Mouse (Mus musculus) spleen, embryonic (tissue): Measurements from ENCODE around the gene Zbtb22.
"Not testable (repeated sequence)": the region's sequence is repeated elsewhere in the genome, so short reads cannot be mapped to it uniquely, and the experiment has no call there.

ENCODE experiments used
- CTCF ChIA-PET: fragments of 350-600 bp; sonication (Branson Sonifier 250); formaldehyde crosslinking; loops from one replicate; lab custom pipeline; 2022; lab: Charles Lee

Gene Zbtb22

GRCm38 (mm10) chr17:33903911-33904651 lies 11.6 kb upstream of the Zbtb22 start:
- CTCF ChIA-PET = not testable (repeated sequence)

DNA sequence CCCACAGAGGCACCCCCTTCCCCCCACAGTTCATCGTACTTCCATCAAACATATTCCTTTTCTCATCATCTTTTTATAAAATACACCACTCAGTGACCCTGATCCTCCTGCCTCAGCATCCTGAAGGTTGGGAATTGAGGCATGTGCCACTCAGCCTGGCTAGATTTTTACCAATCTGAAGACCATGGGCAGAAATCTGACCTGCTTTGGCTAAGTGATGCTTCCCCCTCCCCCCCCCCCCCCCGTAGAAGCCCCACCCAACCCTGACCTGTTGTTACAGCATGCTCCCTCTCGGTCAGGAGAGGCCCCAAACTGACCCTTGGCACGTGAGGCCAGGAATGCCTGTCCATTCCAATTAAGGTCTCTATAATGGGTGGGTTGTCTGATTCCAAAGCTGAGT lies 10.9 kb upstream of the Zbtb22 start, which contains the start of gene Platr17:
TSS of gene Platr17 (plus strand) at position 301 of the 400 bp plus-strand sequence.
- CTCF ChIA-PET = not testable (repeated sequence)

- CTCF ChIA-PET = interaction anchor here (1.6 kb wide), 1 partner anchor 11 kb away, joined by 3 read pairs; no protein-coding TSS in a partner anchor
Observed at GRCm38 (mm10) chr17:33908331-33909076, 7.2 kb upstream of the Zbtb22 start.

GRCm38 (mm10) chr17:33909077-33909868 lies 6.4 kb upstream of the Zbtb22 start, which contains the start of gene Daxx:
Gene Daxx, plus strand, starts transcription at chr17:33909414.
- CTCF ChIA-PET = interaction anchor here (1.0 kb wide), 1 partner anchor 12 kb away, joined by 3 read pairs; no protein-coding TSS in a partner anchor

DNA sequence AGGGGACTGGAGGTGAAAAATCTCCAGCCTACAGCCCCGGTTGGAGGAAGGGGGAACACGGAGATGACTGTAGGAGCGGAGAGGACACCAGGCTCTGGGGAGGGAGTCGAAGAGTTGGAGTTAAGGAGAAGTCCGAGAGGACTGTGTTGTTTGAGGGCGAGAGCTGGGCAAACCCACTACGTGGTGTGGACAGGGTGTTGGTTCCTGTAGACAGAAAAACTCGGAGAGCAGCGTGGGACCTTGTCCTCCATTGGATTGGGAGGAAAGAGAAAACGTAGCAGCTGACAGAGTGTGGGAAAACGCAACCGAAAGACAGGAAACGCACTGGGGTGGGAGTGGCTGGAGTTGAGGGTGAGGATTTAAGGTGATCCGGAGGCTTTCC lies 5.8 kb upstream of the Zbtb22 start:
- CTCF ChIA-PET = interaction anchor here (0.9 to 1.0 kb wide), 2 partner anchors 12 kb away, joined by 3 to 6 read pairs; no protein-coding TSS in a partner anchor

DNA sequence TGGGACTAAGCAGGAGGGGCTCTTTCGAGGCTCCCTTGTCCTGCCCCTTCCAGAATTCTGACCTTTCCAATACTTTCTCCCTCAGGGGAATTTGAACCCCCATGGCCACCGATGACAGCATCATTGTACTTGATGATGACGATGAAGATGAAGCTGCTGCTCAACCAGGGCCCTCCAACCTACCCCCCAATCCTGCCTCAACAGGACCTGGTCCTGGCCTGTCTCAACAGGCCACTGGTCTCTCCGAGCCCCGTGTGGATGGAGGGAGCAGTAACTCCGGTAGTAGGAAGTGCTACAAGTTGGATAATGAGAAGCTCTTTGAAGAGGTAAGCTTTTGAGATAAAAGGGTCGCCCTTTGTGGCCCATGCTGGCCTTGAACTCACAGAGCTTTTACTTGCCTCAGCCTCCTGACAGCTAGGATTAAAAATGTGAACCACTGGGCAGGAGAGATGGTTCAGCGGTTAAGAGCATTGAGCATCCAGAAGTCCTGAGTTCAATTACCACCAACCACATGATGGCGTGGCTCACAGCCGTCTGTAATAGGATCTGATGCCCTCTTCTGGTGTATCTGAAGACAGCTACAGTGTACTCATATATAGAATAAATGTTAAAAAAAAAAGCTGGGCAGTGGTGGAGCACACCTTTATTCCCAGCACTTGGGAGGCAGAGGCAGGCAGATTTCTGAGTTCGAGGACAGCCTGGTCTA lies 5.2 kb upstream of the Zbtb22 start:
- CTCF ChIA-PET = interaction anchor here (0.5 to 1.1 kb wide), 6 partner anchors 11 to 470 kb away, joined by 3 to 6 read pairs (median 5); no protein-coding TSS in a partner anchor

GRCm38 (mm10) chr17:33911052-33911812 lies 4.5 kb upstream of the Zbtb22 start:
- CTCF ChIA-PET = interaction anchor here (0.5 to 1.1 kb wide), 4 partner anchors 16 to 1926 kb away, joined by 3 to 14 read pairs (median 5); no protein-coding TSS in a partner anchor

GRCm38 (mm10) chr17:33911813-33912414 lies 3.8 kb upstream of the Zbtb22 start:
- CTCF ChIA-PET = interaction anchor here (0.6 to 1.1 kb wide), 2 partner anchors 17 to 1925 kb away, joined by 5 to 14 read pairs; no protein-coding TSS in a partner anchor

GRCm38 (mm10) chr17:33913264-33913663 lies 2.4 kb upstream of the Zbtb22 start:
- CTCF ChIA-PET = no interaction called here

DNA sequence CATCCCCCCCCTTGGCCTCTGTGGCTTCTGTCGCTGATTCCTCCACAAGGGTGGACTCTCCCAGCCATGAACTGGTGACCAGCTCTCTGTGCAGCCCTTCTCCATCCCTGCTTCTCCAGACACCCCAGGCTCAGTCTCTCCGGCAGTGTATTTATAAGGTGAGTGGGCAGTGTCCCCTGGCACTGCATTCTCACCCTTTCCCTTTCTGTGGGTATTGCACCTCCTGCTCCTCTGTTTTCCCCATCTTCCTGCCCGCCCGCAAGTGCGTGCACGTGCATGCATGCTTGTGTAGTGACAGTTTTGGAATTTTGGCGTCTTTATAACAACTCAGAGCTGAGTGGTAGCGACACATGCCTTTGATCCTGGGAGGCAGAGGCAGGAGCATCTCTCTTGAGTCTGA lies 1.8 kb upstream of the Zbtb22 start:
- CTCF ChIA-PET = no interaction called here

DNA sequence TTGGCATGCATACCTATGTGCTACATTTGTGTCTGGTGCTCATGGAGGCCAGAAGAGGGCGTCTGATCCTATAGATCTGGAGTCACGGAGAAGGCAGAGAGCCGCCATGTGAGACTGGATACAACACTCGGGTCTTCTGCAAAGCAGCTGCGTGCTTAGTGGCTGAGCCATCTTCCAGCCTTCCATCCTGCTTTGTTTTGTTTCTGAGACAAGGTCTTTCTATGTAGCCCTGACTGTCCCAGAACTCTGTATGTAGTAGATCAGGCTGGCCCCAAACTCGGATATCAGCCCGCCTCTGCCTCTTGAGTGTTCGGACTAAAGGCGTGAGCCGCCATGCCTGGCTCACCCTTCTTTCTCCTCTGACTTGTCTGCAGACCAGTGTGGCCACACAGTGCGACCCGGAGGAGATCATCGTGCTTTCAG lies 724 bp upstream of the Zbtb22 start:
- CTCF ChIA-PET = interaction anchor here (0.6 to 1.4 kb wide), 3 partner anchors 17 to 1291 kb away, joined by 3 to 6 read pairs (median 5); no protein-coding TSS in a partner anchor

GRCm38 (mm10) chr17:33916294-33916693 lies 590 bp downstream of the Zbtb22 start:
- CTCF ChIA-PET = no interaction called here

DNA sequence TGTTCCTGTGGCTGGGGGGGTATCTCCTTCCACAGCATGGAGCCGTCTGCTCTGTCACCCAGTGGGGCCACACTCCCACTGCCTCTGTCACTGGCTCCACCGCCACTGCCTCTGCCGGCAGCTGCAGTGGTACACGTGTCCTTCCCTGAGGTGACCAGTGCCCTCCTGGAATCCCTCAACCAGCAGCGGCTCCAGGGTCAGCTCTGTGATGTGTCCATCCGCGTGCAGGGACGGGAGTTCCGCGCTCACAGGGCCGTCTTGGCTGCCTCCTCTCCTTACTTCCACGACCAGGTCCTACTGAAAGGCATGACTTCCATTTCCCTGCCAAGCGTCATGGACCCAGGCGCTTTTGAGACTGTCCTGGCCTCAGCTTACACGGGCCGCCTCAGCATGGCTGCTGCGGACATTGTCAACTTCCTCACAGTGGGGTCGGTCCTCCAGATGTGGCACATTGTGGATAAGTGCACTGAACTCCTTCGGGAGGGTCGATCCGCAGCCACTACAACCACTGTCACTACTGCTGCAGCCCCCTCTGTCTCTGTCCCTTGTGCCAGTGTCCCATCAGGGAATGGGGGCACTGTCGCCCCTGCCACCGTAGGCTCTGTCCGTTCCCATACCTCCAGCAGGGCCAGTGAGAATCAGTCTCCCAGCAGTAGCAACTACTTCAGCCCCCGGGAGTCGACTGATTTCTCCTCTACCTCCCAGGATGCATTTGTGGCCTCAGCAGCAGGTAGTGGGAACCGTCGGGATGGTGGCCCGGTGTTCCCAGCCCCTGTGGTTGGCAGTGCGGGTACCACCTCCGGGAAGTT lies 1.3 kb downstream of the Zbtb22 start:
- CTCF ChIA-PET = interaction anchor here (0.7 kb wide), 1 partner anchor 11 kb away, joined by 3 read pairs; no protein-coding TSS in a partner anchor

GRCm38 (mm10) chr17:33917656-33918292 lies 2.1 kb downstream of the Zbtb22 start:
- CTCF ChIA-PET = interaction anchor here (0.7 kb wide), 1 partner anchor 10 kb away, joined by 3 read pairs; no protein-coding TSS in a partner anchor

GRCm38 (mm10) chr17:33918293-33919203 lies 2.8 kb downstream of the Zbtb22 start:
- CTCF ChIA-PET = no interaction called here
